ENCODE assay signal across 26 mouse cellular contexts in genomic region chr4:58358996-58359395, GRCm38 (mm10).
"Had no signal": no experiment of that assay in that cellular context is flagged by ENCODE, and none has a peak within 500 bp of the region (broad histone marks: within the 10 kb centered on the region; RNA-seq: fewer than 3 reads in every experiment).

No protein-coding gene starts in this region.

- H3K9ac ChIP-seq: heart, embryonic 13.5 days; heart, embryonic 15.5 days; hindbrain, embryonic 13.5 days; hindbrain, embryonic 15.5 days; kidney, embryonic 15.5 days; limb, embryonic 13.5 days; limb, embryonic 15.5 days; liver, embryonic 12.5 days had no signal

- H3K9me3 ChIP-seq: heart, embryonic 13.5 days; heart, embryonic 15.5 days; hindbrain, embryonic 13.5 days; hindbrain, embryonic 15.5 days; kidney, embryonic 15.5 days; limb, embryonic 13.5 days; limb, embryonic 15.5 days; liver, embryonic 12.5 days had no signal

- H3K27ac ChIP-seq: gastrocnemius, adult 2 months; heart, embryonic 13.5 days; heart, embryonic 15.5 days; hindbrain, embryonic 13.5 days; hindbrain, embryonic 15.5 days; hindbrain, postnatal 0 days; kidney, embryonic 15.5 days; kidney, postnatal 0 days; limb, embryonic 13.5 days; limb, embryonic 15.5 days; liver, embryonic 12.5 days had no signal

- H3K4me2 ChIP-seq: heart, embryonic 11.5 days; heart, embryonic 13.5 days; heart, embryonic 15.5 days; hindbrain, embryonic 13.5 days; hindbrain, embryonic 15.5 days; kidney, embryonic 15.5 days; limb, embryonic 13.5 days; limb, embryonic 15.5 days; liver, embryonic 12.5 days had no signal

- ATAC-seq: hindbrain, postnatal 0 days; intestine, embryonic 16.5 days; liver, embryonic 12.5 days had no signal

- H3K27me3 ChIP-seq: heart, embryonic 13.5 days; heart, embryonic 15.5 days; hindbrain, embryonic 13.5 days; hindbrain, embryonic 15.5 days; kidney, embryonic 15.5 days; limb, embryonic 13.5 days; limb, embryonic 15.5 days; liver, embryonic 12.5 days had no signal

- DNase-seq: gastrocnemius, adult 2 months; gastrocnemius, postnatal 10 days; gastrocnemius, postnatal 25 days; heart, adult 18-20 months; heart, postnatal 14 days; heart, postnatal 36 days; kidney, adult 11 months; kidney, adult 2 months; kidney, adult 9 months; kidney, postnatal 14 days; kidney, postnatal 36 days; layer of hippocampus, adult 9-11 months; layer of hippocampus, postnatal 36 days; left cerebral cortex, postnatal 4 days had no signal

- H3K36me3 ChIP-seq: heart, embryonic 13.5 days; heart, embryonic 15.5 days; hindbrain, embryonic 13.5 days; hindbrain, embryonic 15.5 days; kidney, embryonic 15.5 days; limb, embryonic 13.5 days; limb, embryonic 15.5 days; liver, embryonic 12.5 days had no signal

- H3K4me1 ChIP-seq: heart, embryonic 13.5 days; heart, embryonic 15.5 days; hindbrain, embryonic 13.5 days; hindbrain, embryonic 15.5 days; kidney, embryonic 15.5 days; limb, embryonic 13.5 days; limb, embryonic 15.5 days; liver, embryonic 12.5 days had no signal

- H3K4me3 ChIP-seq: gastrocnemius, adult 2 months; heart, embryonic 13.5 days; heart, embryonic 15.5 days; hindbrain, embryonic 13.5 days; hindbrain, embryonic 15.5 days; kidney, embryonic 15.5 days; limb, embryonic 13.5 days; limb, embryonic 15.5 days; liver, embryonic 12.5 days had no signal
